Mouse (Mus musculus) adrenal gland, postnatal 10 days (tissue): ENCODE measurements around the gene Olfr16. TPM values are rescaled to one million over a fixed set of nuclear protein-coding genes. Genes with fewer than 3 reads are reported as not detected.

Experiments
- DNase-seq: peaks from one replicate; pipeline ENCODE4 v3.0.0; 2021; ENCODE audit warnings: mixed read lengths
- long read RNA-seq, 2 experiments: library from polyadenylated mRNA; stranded (forward); transcript quantifications; one replicate each; pipeline ENCODE4 v2.0.0; 2021
- total RNA-seq, 2 experiments: library from RNA; stranded (reverse); gene quantifications; 2 replicates each; pipeline ENCODE4 v1.2.3; 2021

Gene Olfr16
- total RNA-seq = not detected
- long read RNA-seq, experiment 1 = 0 reads
- long read RNA-seq, experiment 2 = 0 reads

- DNase-seq = no peak
These were observed at the start of gene Olfr16 for GRCm38 (mm10) chr1:172950160-172950559. Gene Olfr16, plus strand, starts transcription at chr1:172950409.

GRCm38 (mm10) chr1:172903313-172903712 lies 46.9 kb upstream of the Olfr16 start:
- no peak for DNase-seq

GRCm38 (mm10) chr1:172917115-172917514 lies 33.1 kb upstream of the Olfr16 start:
- no peak for DNase-seq

- DNase-seq = no peak
These were observed 31.8 kb upstream of the Olfr16 start for GRCm38 (mm10) chr1:172918450-172918849.

- no peak for DNase-seq
These were observed 18.0 kb upstream of the Olfr16 start for GRCm38 (mm10) chr1:172932197-172932596.

- no peak for DNase-seq
These were observed 1.0 kb downstream of the Olfr16 start for GRCm38 (mm10) chr1:172951171-172951720.

- no peak for DNase-seq
These were observed 5.2 kb downstream of the Olfr16 start for GRCm38 (mm10) chr1:172955376-172955775.

GRCm38 (mm10) chr1:172960452-172960851 lies 10.2 kb downstream of the Olfr16 start:
- no peak for DNase-seq

GRCm38 (mm10) chr1:172989794-172990634 lies 39.8 kb downstream of the Olfr16 start:
- no peak for DNase-seq

- DNase-seq = no peak
These were observed 40.4 kb downstream of the Olfr16 start for GRCm38 (mm10) chr1:172990635-172991009.

Other genes starting within 250 kb of the Olfr16 start
- gene Apcs, start 55.4 kb upstream of the Olfr16 start, total RNA-seq = 10 to 100 TPM; 15.5 to 46.5 TPM
- not detected for gene Olfr1408, start 187.0 kb downstream of the Olfr16 start, total RNA-seq
- gene Olfr1406, start 240.2 kb downstream of the Olfr16 start, total RNA-seq = not detected
- not detected for gene Olfr218, start 247.4 kb downstream of the Olfr16 start, total RNA-seq